In genomic region chr6:126018411-126018810, GRCm38 (mm10) we compare ENCODE assay signal across 21 mouse cellular contexts.
A peak's percentile ranks its signal among the peaks of the same experiment; 100 is the strongest.
DNase-seq lines count a peak whose midpoint lies in the region; ATAC-seq and TF ChIP-seq lines count a peak whose summit lies in the region.
"Had no signal": no experiment of that assay in that cellular context is flagged by ENCODE, and none has a peak within 500 bp of the region (broad histone marks: within the 10 kb centered on the region; RNA-seq: fewer than 3 reads in every experiment).

No protein-coding gene starts in this region.

- intact Hi-C loops in heart, adult 2 months (cut with DNase I): no loop called here
- intact Hi-C loops in left cerebral cortex, postnatal 25 days (cut with DNase I): no loop called here

- H3K4me2 ChIP-seq in kidney, embryonic 14.5 days (replicated peaks; ENCODE audit: low read depth, low read length): no peak overlapping the region
- H3K4me2 ChIP-seq: embryonic facial prominence, embryonic 12.5 days; hindbrain, embryonic 14.5 days; intestine, embryonic 15.5 days had no signal

- peak; percentile 26 for DNase-seq in embryo, embryonic 11 days
- DNase-seq in embryo, embryonic 9.5 days (ENCODE audit: extremely low spot score): no peak
- DNase-seq in heart, postnatal 4 days: peak; percentile 12
- no peak for DNase-seq in heart, adult 2 months
- peak; percentile 13 to 25 for DNase-seq in kidney, postnatal 4 days
- no peak for DNase-seq in left cerebral cortex, postnatal 25 days (ENCODE audit: low spot score in 2 of 2)
- DNase-seq: adrenal gland, adult 8-10 months; cerebellum, adult 11-12 months; cerebellum, adult 9-10 months; cerebellum, postnatal 25 days; gastrocnemius, postnatal 25 days; heart, postnatal 14 days had no signal

- WGBS in heart, adult 2 months: 58% methylated on average over 1 of the region's 1 CpGs
- WGBS in kidney, embryonic 14.5 days: 40% methylated on average over 1 of the region's 1 CpGs

- H3K4me3 ChIP-seq in heart, adult 2 months: no peak overlapping the region
- no peak overlapping the region for H3K4me3 ChIP-seq in kidney, embryonic 14.5 days (ENCODE audit: low read length)
- H3K4me3 ChIP-seq: embryonic facial prominence, embryonic 12.5 days; heart, embryonic 10.5 days; hindbrain, embryonic 10.5 days; intestine, embryonic 15.5 days had no signal

- H3K79me2 ChIP-seq in heart, adult 2 months (replicated peaks; ENCODE audit: control insufficient read depth, insufficient read depth, low read length): no peaks in the 10 kb centered on the region

- H3K36me3 ChIP-seq in heart, adult 2 months (ENCODE audit: control insufficient read depth, insufficient read depth, low read length): no peaks in the 10 kb centered on the region
- H3K36me3 ChIP-seq in kidney, embryonic 14.5 days (ENCODE audit: control insufficient read depth, insufficient read depth, low read length): no peaks in the 10 kb centered on the region
- H3K36me3 ChIP-seq: embryonic facial prominence, embryonic 12.5 days; heart, embryonic 10.5 days; hindbrain, embryonic 10.5 days; intestine, embryonic 15.5 days had no signal

- no peak for ATAC-seq in kidney, embryonic 14.5 days (ENCODE audit: low FRiP score, low TSS enrichment)
- ATAC-seq: activated CD4-positive, CD25-positive, alpha-beta regulatory T cell, adult 4 months; forebrain, embryonic 16.5 days; intestine, embryonic 15.5 days; Patski had no signal

- no peak for TF ChIP-seq CTCF in heart, adult 2 months (IDR thresholded peaks at IDR 0.05)

- no peak for TF ChIP-seq POLR2A in heart, adult 2 months (IDR thresholded peaks at IDR 0.05; ENCODE audit: insufficient read depth, low read depth, low read length)

- H3K27me3 ChIP-seq in heart, adult 2 months (ENCODE audit: control insufficient read depth, insufficient read depth, low read length): no peaks in the 10 kb centered on the region
- H3K27me3 ChIP-seq in kidney, embryonic 14.5 days (ENCODE audit: control insufficient read depth, insufficient read depth, low read length): no peaks in the 10 kb centered on the region
- H3K27me3 ChIP-seq: embryonic facial prominence, embryonic 12.5 days; intestine, embryonic 15.5 days had no signal

- no peak for TF ChIP-seq EP300 in heart, adult 2 months (IDR thresholded peaks at IDR 0.05; ENCODE audit: insufficient read depth, low read depth, low read length)

- no peaks in the 10 kb centered on the region for H3K9me3 ChIP-seq in kidney, embryonic 14.5 days (ENCODE audit: control insufficient read depth, low read length)
- H3K9me3 ChIP-seq: embryonic facial prominence, embryonic 12.5 days; heart, embryonic 10.5 days; hindbrain, embryonic 10.5 days; intestine, embryonic 15.5 days had no signal

- peaks cover 5% of the 10 kb centered on the region; the same call in 1 of the 2 replicates for H3K4me1 ChIP-seq in heart, adult 2 months (ENCODE audit: control insufficient read depth, insufficient read depth, low read length)
- H3K4me1 ChIP-seq in kidney, embryonic 14.5 days (ENCODE audit: control insufficient read depth, insufficient read depth, low read length): no peaks in the 10 kb centered on the region
- H3K4me1 ChIP-seq: embryonic facial prominence, embryonic 12.5 days; hindbrain, embryonic 10.5 days; intestine, embryonic 15.5 days had no signal

- no peak overlapping the region for H3K27ac ChIP-seq in heart, adult 2 months
- no peak overlapping the region for H3K27ac ChIP-seq in kidney, embryonic 14.5 days (ENCODE audit: low read depth, low read length)
- H3K27ac ChIP-seq: embryonic facial prominence, embryonic 12.5 days; heart, embryonic 10.5 days; hindbrain, embryonic 10.5 days; hindbrain, embryonic 14.5 days; intestine, embryonic 15.5 days had no signal

- H3K9ac ChIP-seq in heart, adult 2 months (ENCODE audit: low read depth, low read length): no peak overlapping the region
- no peak overlapping the region for H3K9ac ChIP-seq in kidney, embryonic 14.5 days (ENCODE audit: low read depth, low read length)
- H3K9ac ChIP-seq: embryonic facial prominence, embryonic 12.5 days; hindbrain, embryonic 14.5 days; intestine, embryonic 15.5 days had no signal

Comparison
In these comparisons a context has a peak if more than half of its experiments do, and no peak if none do; other contexts are left out.
1. DNase-seq: peak in embryo, embryonic 11 days (single experiment), heart, postnatal 4 days (single experiment) and kidney, postnatal 4 days (2 of 2); none in embryo, embryonic 9.5 days (single experiment), heart, adult 2 months (0 of 2) and left cerebral cortex, postnatal 25 days (0 of 2).